Mouse (Mus musculus) liver, embryonic 13.5 days (tissue): Measurements from ENCODE around the gene Gm6408. TPM values are rescaled to one million over a fixed set of nuclear protein-coding genes. Genes with fewer than 3 reads are reported as not detected.

Source experiments
- polyA plus RNA-seq: library from polyadenylated mRNA; unstranded; fragments of >200 nt; fragmentation: Nextera tagmentation; extraction: Ambion mirVana; gene quantifications from 2 replicates; pipeline ENCODE4 v1.2.1, GENCODE M21; 2015

Gm6408 gene
- polyA plus RNA-seq, 1 experiment from 2014 or later = not detected

Other genes with a start within 250 kb of the Gm6408 start
- 0.05 and 0.10 TPM in 2 replicates for gene Wasf3, start 97.0 kb upstream of the Gm6408 start, polyA plus RNA-seq
- gene Gm6370, start 9.4 kb downstream of the Gm6408 start, polyA plus RNA-seq = not detected in 2 replicates
- gene 4930449I24Rik, start 20.4 kb downstream of the Gm6408 start, polyA plus RNA-seq = not detected in 2 replicates
- not detected in 2 replicates for gene Gm3402, start 32.2 kb downstream of the Gm6408 start, polyA plus RNA-seq
- not detected in 2 replicates for gene Gm3404, start 43.8 kb downstream of the Gm6408 start, polyA plus RNA-seq
- not detected in 2 replicates for gene Gm3409, start 55.7 kb downstream of the Gm6408 start, polyA plus RNA-seq
- gene Gm3415, start 74.2 kb downstream of the Gm6408 start, polyA plus RNA-seq = not detected in 2 replicates
- gene Gpr12, start 103.3 kb downstream of the Gm6408 start, polyA plus RNA-seq = 0.08 and 0.13 TPM in 2 replicates